Mouse (Mus musculus) olfactory bulb, adult 2 months (tissue): Measurements from ENCODE around the gene Tmem243.

ENCODE experiments used
- CTCF ChIP-seq: fragments of 200-500 bp; IDR thresholded peaks from 2 replicates; pipeline ENCODE4 v1.5.1; 2012; ENCODE audit warnings: low read depth, mild to moderate bottlenecking, low read length, moderate library complexity; ENCODE audit not compliant: insufficient read depth
- POLR2A ChIP-seq: fragments of 200-500 bp; IDR thresholded peaks from 2 replicates; pipeline ENCODE4 v1.6.1; 2012; ENCODE audit warnings: mild to moderate bottlenecking, low read depth, low read length, moderate library complexity; ENCODE audit not compliant: insufficient read depth

GRCm38 (mm10) chr5:9111759-9112158 lies 11.3 kb downstream of the Tmem243 start:
- TF ChIP-seq CTCF (peak; percentile 11; the same call in 1 of the 2 replicates), POLR2A (no peak)
